Mouse (Mus musculus): ENCODE data around the gene Slain2. TPM values are rescaled to one million over a fixed set of nuclear protein-coding genes. Genes with fewer than 3 reads are reported as not detected.
"Not testable (repeated sequence)": the region's sequence is repeated elsewhere in the genome, so short reads cannot be mapped to it uniquely, and the experiment has no call there.

The Slain2 gene
- polyA plus RNA-seq, 1 experiment from 2014 or later: 16.8 TPM

- ATAC-seq (replicated peaks): no peak
- Histone ChIP-seq H3K27ac (no peak overlapping the region), H3K4me2 (no peak overlapping the region), H3K4me1 (no peaks in the 10 kb centered on the region), H3K36me3 (replicated peaks) (no peaks in the 10 kb centered on the region), H3K27me3 (replicated peaks) (no peaks in the 10 kb centered on the region), H3K9me3 (no peaks in the 10 kb centered on the region), H3K9ac (no peak overlapping the region), H3K4me3 (no peak overlapping the region)
These were observed 13.0 kb downstream of the Slain2 start for GRCm38 (mm10) chr5:72927074-72927473.

DNA sequence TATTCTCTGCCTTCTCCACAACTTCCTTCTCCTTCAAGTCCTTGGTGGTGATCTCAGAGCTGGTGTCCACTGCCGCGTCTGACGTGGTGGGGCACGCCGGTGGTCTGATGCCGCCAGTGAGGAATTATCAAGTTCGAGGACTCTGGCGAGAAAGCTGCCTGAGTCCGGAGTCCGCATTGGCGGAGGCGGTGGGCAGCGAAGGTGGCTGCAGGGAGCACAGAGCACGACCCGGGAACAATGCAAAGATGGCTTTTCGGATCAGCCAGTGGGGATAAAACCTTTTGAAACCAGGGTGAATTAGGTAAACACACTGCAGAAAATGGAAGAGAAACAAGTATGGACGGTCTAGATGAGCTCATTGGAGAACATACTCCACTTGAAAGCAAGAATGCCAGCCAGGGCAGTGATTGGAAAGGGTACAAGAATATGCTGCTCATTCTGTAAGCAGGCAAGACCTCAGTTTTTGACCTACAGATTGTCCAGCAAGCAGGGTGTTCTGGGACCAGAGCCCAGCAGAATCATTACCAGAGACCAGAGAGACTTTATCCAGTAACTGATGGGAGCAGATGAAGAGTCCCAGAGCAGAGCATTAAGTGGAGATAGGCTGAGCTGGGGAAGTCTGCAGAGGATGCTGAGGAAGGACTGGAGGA, 19.0 kb downstream of the Slain2 start:
- Histone ChIP-seq H3K27me3 (replicated peaks) (no peaks in the 10 kb centered on the region), H3K4me3 (no peak overlapping the region), H3K4me1 (no peaks in the 10 kb centered on the region), H3K9me3 (no peaks in the 10 kb centered on the region), H3K36me3 (replicated peaks) (no peaks in the 10 kb centered on the region), H3K27ac (no peak overlapping the region), H3K4me2 (no peak overlapping the region), H3K9ac (no peak overlapping the region)
- no peak for ATAC-seq (replicated peaks)
- WGBS: 92% methylated on average over 17 of the region's 17 CpGs

DNA sequence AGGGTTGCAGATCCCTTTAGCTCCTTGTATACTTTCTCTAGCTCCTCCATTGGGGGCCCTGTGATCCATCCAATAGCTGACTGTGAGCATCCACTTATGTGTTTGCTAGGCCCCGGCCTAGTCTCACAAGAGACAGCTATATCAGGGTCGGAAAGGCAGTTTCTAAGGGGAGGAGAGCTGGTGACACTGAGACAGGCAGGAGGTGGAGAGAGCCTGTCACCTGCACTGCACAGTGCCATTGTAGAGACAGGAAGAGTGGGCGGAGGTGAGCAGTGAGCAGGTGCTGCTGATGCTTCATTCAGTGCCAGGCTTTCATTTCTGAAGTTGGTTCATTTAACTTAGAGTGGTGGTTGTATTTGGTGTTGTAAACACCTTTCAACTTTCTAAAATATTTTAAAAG, 24.3 kb downstream of the Slain2 start:
- not testable (repeated sequence) for H3K36me3 ChIP-seq (replicated peaks); H3K9me3 ChIP-seq; ATAC-seq (replicated peaks); H3K9ac ChIP-seq; H3K4me3 ChIP-seq; H3K27ac ChIP-seq; H3K4me1 ChIP-seq; H3K27me3 ChIP-seq (replicated peaks); H3K4me2 ChIP-seq
- whole genome bisulfite sequencing: 100% methylated on average over 3 of the region's 3 CpGs

DNA sequence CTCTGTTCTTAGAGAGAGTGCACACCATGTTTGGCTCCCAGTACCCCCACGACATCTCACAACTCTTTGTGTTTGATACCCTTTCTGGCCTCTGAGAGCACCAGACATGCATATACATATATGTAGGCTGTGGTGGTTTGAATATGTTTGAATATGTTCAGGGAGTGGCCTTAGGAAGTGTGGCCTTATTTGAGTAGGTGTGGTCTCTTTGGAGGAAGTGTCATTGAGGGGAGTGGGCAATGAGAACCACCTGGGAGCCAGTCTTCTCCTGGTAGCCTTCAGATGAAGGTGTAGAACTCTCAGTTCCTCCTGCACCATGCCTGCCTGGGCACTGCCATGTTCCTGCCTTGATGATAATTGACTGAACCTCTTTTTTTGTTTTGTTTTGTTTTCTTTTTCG, 25.2 kb downstream of the Slain2 start:
- no peak for ATAC-seq (replicated peaks)
- 92% methylated on average over 2 of the region's 2 CpGs for WGBS
- no peak overlapping the region for H3K4me3 ChIP-seq
- no peak overlapping the region for H3K27ac ChIP-seq
- no peak overlapping the region for H3K4me2 ChIP-seq
- H3K4me1 ChIP-seq: no peaks in the 10 kb centered on the region
- no peaks in the 10 kb centered on the region for H3K36me3 ChIP-seq (replicated peaks)
- H3K9me3 ChIP-seq: no peaks in the 10 kb centered on the region
- no peaks in the 10 kb centered on the region for H3K27me3 ChIP-seq (replicated peaks)
- H3K9ac ChIP-seq: no peak overlapping the region

GRCm38 (mm10) chr5:72940906-72941432, 26.9 kb downstream of the Slain2 start:
- WGBS: 93% methylated on average over 5 of the region's 5 CpGs
- H3K9me3 ChIP-seq: no peaks in the 10 kb centered on the region

DNA sequence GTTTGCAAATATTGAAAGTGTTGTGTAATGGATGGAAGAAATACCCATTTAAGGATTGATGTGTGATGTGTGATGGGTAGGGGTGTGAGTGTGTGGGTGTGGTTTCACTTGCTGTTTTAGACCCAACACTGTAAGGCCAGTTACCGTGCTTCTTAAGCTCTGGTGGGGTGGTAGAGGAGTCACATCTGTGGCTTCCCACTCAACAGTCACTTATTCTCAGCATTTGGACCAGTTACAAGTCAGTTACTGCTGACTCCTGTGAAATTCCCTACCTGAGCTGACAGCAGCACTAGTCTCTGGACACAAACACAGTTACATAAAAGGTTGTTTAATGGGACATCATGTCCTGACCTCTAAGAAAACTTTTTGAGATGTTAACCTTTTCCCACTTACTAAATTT, 34.0 kb downstream of the Slain2 start:
- no peak for ATAC-seq (replicated peaks)
- Histone ChIP-seq H3K4me3 (no peak overlapping the region), H3K4me2 (no peak overlapping the region), H3K27me3 (replicated peaks) (no peaks in the 10 kb centered on the region), H3K9me3 (no peaks in the 10 kb centered on the region), H3K36me3 (replicated peaks) (no peaks in the 10 kb centered on the region; the same call in 1 of the 2 replicates), H3K9ac (no peak overlapping the region), H3K27ac (no peak overlapping the region), H3K4me1 (no peaks in the 10 kb centered on the region)
- 93% methylated on average over 1 of the region's 1 CpGs for WGBS

More at GRCm38 (mm10) chr5:72940906-72941432, 26.9 kb downstream of the Slain2 start:
- no peaks in the 10 kb centered on the region for H3K36me3 ChIP-seq (replicated peaks)
- H3K4me1 ChIP-seq: no peaks in the 10 kb centered on the region
- H3K9ac ChIP-seq: no peak overlapping the region
- no peak for ATAC-seq (replicated peaks)
- no peak overlapping the region for H3K4me2 ChIP-seq
- no peak overlapping the region for H3K4me3 ChIP-seq
- no peaks in the 10 kb centered on the region for H3K27me3 ChIP-seq (replicated peaks)
- no peak overlapping the region for H3K27ac ChIP-seq

- no peak overlapping the region for H3K27ac ChIP-seq
- no peak overlapping the region for H3K9ac ChIP-seq
- no peaks in the 10 kb centered on the region for H3K4me1 ChIP-seq
- WGBS: 95% methylated on average over 2 of the region's 2 CpGs
- H3K9me3 ChIP-seq: no peaks in the 10 kb centered on the region
- no peaks in the 10 kb centered on the region for H3K27me3 ChIP-seq (replicated peaks)
- no peak overlapping the region for H3K4me3 ChIP-seq
- H3K4me2 ChIP-seq: no peak overlapping the region
- no peak for ATAC-seq (replicated peaks)
- H3K36me3 ChIP-seq (replicated peaks): no peaks in the 10 kb centered on the region; the same call in 1 of the 2 replicates
These were observed 36.1 kb downstream of the Slain2 start for GRCm38 (mm10) chr5:72950252-72950651.

GRCm38 (mm10) chr5:72953996-72954604, 40.0 kb downstream of the Slain2 start:
- H3K27ac ChIP-seq: no peak overlapping the region
- no peak overlapping the region for H3K4me3 ChIP-seq

GRCm38 (mm10) chr5:72957281-72957680, 43.2 kb downstream of the Slain2 start:
- no peak overlapping the region for H3K9ac ChIP-seq
- 91% methylated on average over 17 of the region's 17 CpGs for WGBS
- no peak overlapping the region for H3K27ac ChIP-seq
- no peaks in the 10 kb centered on the region for H3K4me1 ChIP-seq
- no peaks in the 10 kb centered on the region for H3K27me3 ChIP-seq (replicated peaks)
- ATAC-seq (replicated peaks): no peak
- H3K4me2 ChIP-seq: no peak overlapping the region
- 0 out of 2 replicates have a peak, but pooled peaks cover 6% of the 10 kb centered on the region for H3K36me3 ChIP-seq (replicated peaks)
- no peak overlapping the region for H3K4me3 ChIP-seq
- no peaks in the 10 kb centered on the region for H3K9me3 ChIP-seq

More at GRCm38 (mm10) chr5:72953996-72954604, 40.0 kb downstream of the Slain2 start:
- H3K4me1 ChIP-seq: no peaks in the 10 kb centered on the region
- ATAC-seq (replicated peaks): no peak
- H3K9me3 ChIP-seq: no peaks in the 10 kb centered on the region
- no peaks in the 10 kb centered on the region for H3K27me3 ChIP-seq (replicated peaks)
- H3K4me2 ChIP-seq: no peak overlapping the region
- H3K9ac ChIP-seq: no peak overlapping the region
- WGBS: 93% methylated on average over 3 of the region's 3 CpGs
- 0 out of 2 replicates have a peak, but pooled peaks cover 6% of the 10 kb centered on the region for H3K36me3 ChIP-seq (replicated peaks)

- Histone ChIP-seq H3K9me3 (no peaks in the 10 kb centered on the region), H3K4me3 (no peak overlapping the region), H3K27ac (no peak overlapping the region), H3K36me3 (replicated peaks) (0 out of 2 replicates have a peak, but pooled peaks cover 6% of the 10 kb centered on the region), H3K4me1 (no peaks in the 10 kb centered on the region), H3K9ac (no peak overlapping the region), H3K4me2 (no peak overlapping the region), H3K27me3 (replicated peaks) (no peaks in the 10 kb centered on the region)
- ATAC-seq (replicated peaks): no peak
- 79% methylated on average over 6 of the region's 6 CpGs for WGBS
These were observed 46.0 kb downstream of the Slain2 start for GRCm38 (mm10) chr5:72960096-72960495.

DNA sequence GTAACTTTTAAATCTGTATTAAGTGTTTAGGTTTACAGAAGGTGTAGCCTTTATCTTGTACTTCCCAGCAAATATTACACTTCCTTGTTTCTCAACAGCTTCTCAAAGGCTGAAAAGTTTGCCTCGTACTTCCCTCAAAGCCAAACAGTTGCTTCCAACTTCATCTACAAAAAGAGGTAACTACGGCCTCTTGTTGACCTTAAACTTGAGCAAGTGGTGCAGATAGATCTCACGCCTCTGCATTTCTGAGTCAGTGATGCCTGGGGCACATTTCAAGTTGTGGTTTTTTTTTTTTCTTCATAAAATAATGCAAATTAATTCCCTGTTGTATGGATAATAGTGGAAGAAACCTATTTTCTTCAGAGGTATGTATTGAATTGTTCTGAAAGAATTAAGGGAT, 51.6 kb downstream of the Slain2 start:
- Histone ChIP-seq H3K4me3 (no peak overlapping the region), H3K27me3 (replicated peaks) (no peaks in the 10 kb centered on the region), H3K27ac (no peak overlapping the region), H3K36me3 (replicated peaks) (no peaks in the 10 kb centered on the region; the same call in 1 of the 2 replicates), H3K4me2 (no peak overlapping the region), H3K9me3 (no peaks in the 10 kb centered on the region), H3K4me1 (no peaks in the 10 kb centered on the region), H3K9ac (no peak overlapping the region)
- ATAC-seq (replicated peaks): no peak
- 90% methylated on average over 3 of the region's 3 CpGs for WGBS

GRCm38 (mm10) chr5:72972435-72972834, 58.3 kb downstream of the Slain2 start:
- no peaks in the 10 kb centered on the region for H3K27me3 ChIP-seq (replicated peaks)
- no peak overlapping the region for H3K4me2 ChIP-seq
- H3K9ac ChIP-seq: no peak overlapping the region
- H3K36me3 ChIP-seq (replicated peaks): peaks cover 18% of the 10 kb centered on the region
- no peak overlapping the region for H3K4me3 ChIP-seq
- no peak for ATAC-seq (replicated peaks)
- H3K9me3 ChIP-seq: no peaks in the 10 kb centered on the region
- H3K4me1 ChIP-seq: no peaks in the 10 kb centered on the region; the same call in 1 of the 2 replicates
- WGBS: 50% methylated on average over 4 of the region's 4 CpGs
- H3K27ac ChIP-seq: peak overlapping the region; percentile 32; the same call in 1 of the 2 replicates

All from midbrain, embryonic 15.5 days (tissue).